Comparison of ENCODE assay signal across 19 mouse cellular contexts in genomic region chr2:92874592-92874991, GRCm38 (mm10). TPM values are rescaled to one million over a fixed set of nuclear protein-coding genes. Genes with fewer than 3 reads are reported as not detected.
"Had no signal": no experiment of that assay in that cellular context is flagged by ENCODE, and none has a peak within 500 bp of the region (broad histone marks: within the 10 kb centered on the region; RNA-seq: fewer than 3 reads in every experiment).

No protein-coding gene starts in this region.

- H3K36me3 ChIP-seq: liver, embryonic 13.5 days; liver, embryonic 15.5 days; lung, embryonic 15.5 days; midbrain, embryonic 13.5 days; midbrain, embryonic 15.5 days; neural tube, embryonic 12.5 days; stomach, embryonic 15.5 days had no signal

- H3K27me3 ChIP-seq: liver, embryonic 13.5 days; liver, embryonic 15.5 days; lung, embryonic 15.5 days; midbrain, embryonic 15.5 days; stomach, embryonic 15.5 days had no signal

- H3K27ac ChIP-seq: liver, embryonic 13.5 days; liver, embryonic 15.5 days; lung, embryonic 15.5 days; macrophage; midbrain, embryonic 13.5 days; midbrain, embryonic 15.5 days; neural tube, embryonic 12.5 days; stomach, embryonic 15.5 days; stomach, postnatal 0 days had no signal

- H3K9ac ChIP-seq: liver, embryonic 13.5 days; liver, embryonic 15.5 days; liver, postnatal 0 days; lung, embryonic 15.5 days; midbrain, embryonic 13.5 days; midbrain, embryonic 15.5 days; neural tube, embryonic 12.5 days; stomach, embryonic 15.5 days had no signal

- H3K4me2 ChIP-seq: liver, embryonic 11.5 days; liver, embryonic 13.5 days; liver, embryonic 15.5 days; lung, embryonic 15.5 days; midbrain, embryonic 11.5 days; midbrain, embryonic 13.5 days; midbrain, embryonic 15.5 days; neural tube, embryonic 12.5 days; stomach, embryonic 15.5 days had no signal

- DNase-seq: liver, embryonic 13.5 days; liver, postnatal 0 days; right cerebral cortex, postnatal 14 days; thymus, adult 2 months; thymus, postnatal 25 days had no signal

- ATAC-seq: liver, postnatal 0 days; midbrain, embryonic 13.5 days; midbrain, embryonic 15.5 days had no signal

- H3K4me3 ChIP-seq: liver, embryonic 13.5 days; liver, embryonic 15.5 days; lung, embryonic 15.5 days; megakaryocyte, embryonic 14.5 days; midbrain, embryonic 13.5 days; midbrain, embryonic 15.5 days; neural tube, embryonic 12.5 days; stomach, embryonic 15.5 days had no signal

- H3K4me1 ChIP-seq: liver, embryonic 13.5 days; liver, embryonic 15.5 days; lung, embryonic 15.5 days; megakaryocyte, embryonic 14.5 days; stomach, embryonic 15.5 days had no signal

- H3K9me3 ChIP-seq: liver, embryonic 13.5 days; liver, embryonic 15.5 days; lung, embryonic 15.5 days; midbrain, embryonic 13.5 days; midbrain, embryonic 15.5 days; neural tube, embryonic 12.5 days; stomach, embryonic 15.5 days had no signal

RNA-seq across cellular contexts. Expression of gene Syt13, which starts 40.3 kb away (rescaled TPM):
- total RNA-seq: megakaryocyte progenitor cell, adult 5-6 weeks; monocyte, adult 5-6 weeks; neutrophil, adult 5-6 weeks had no signal
